Mouse (Mus musculus) MN1 (cell line): ENCODE results near the gene Pde8b.
"Not testable (repeated sequence)": the region's sequence is repeated elsewhere in the genome, so short reads cannot be mapped to it uniquely, and the experiment has no call there.

Source experiments
- DNase-seq: peaks from one replicate; pipeline ENCODE4 v3.0.0-alpha.2; 2016; ENCODE audit warnings: low spot score

Gene Pde8b

GRCm38 (mm10) chr13:95221882-95222568, 28.1 kb downstream of the Pde8b start:
- no peak for DNase-seq

GRCm38 (mm10) chr13:95215661-95216170, 34.4 kb downstream of the Pde8b start:
- not testable (repeated sequence) for DNase-seq

- no peak for DNase-seq
Measured at GRCm38 (mm10) chr13:95212320-95212719, 37.8 kb downstream of the Pde8b start.

- DNase-seq, result not testable (repeated sequence)
Measured at GRCm38 (mm10) chr13:95207301-95207700, 42.8 kb downstream of the Pde8b start.

GRCm38 (mm10) chr13:95202151-95202758, 47.9 kb downstream of the Pde8b start:
- no peak for DNase-seq

- DNase-seq, result no peak
Measured at GRCm38 (mm10) chr13:95200817-95201216, 49.3 kb downstream of the Pde8b start.

- DNase-seq, result no peak
Measured at GRCm38 (mm10) chr13:95200036-95200435, 50.1 kb downstream of the Pde8b start.

- no peak for DNase-seq
Measured at GRCm38 (mm10) chr13:95196106-95196705, 53.9 kb downstream of the Pde8b start.

GRCm38 (mm10) chr13:95191951-95192350, 58.2 kb downstream of the Pde8b start:
- no peak for DNase-seq

- DNase-seq, result no peak
Measured at GRCm38 (mm10) chr13:95189111-95189510, 61.0 kb downstream of the Pde8b start.

- DNase-seq, result no peak
Measured at GRCm38 (mm10) chr13:95187153-95187665, 62.9 kb downstream of the Pde8b start.

- DNase-seq, result no peak
Measured at GRCm38 (mm10) chr13:95186741-95187035, 63.4 kb downstream of the Pde8b start.

GRCm38 (mm10) chr13:95185891-95186740, 64.0 kb downstream of the Pde8b start:
- DNase-seq, result no peak

- DNase-seq, result no peak
Measured at GRCm38 (mm10) chr13:95183686-95184085, 66.5 kb downstream of the Pde8b start.

GRCm38 (mm10) chr13:95180208-95180607, 69.9 kb downstream of the Pde8b start:
- no peak for DNase-seq

- no peak for DNase-seq
Measured at GRCm38 (mm10) chr13:95177326-95177725, 72.8 kb downstream of the Pde8b start.

- DNase-seq, result no peak
Measured at GRCm38 (mm10) chr13:95176399-95176798, 73.7 kb downstream of the Pde8b start.

GRCm38 (mm10) chr13:95174253-95174652, 75.9 kb downstream of the Pde8b start:
- no peak for DNase-seq

GRCm38 (mm10) chr13:95172346-95172745, 77.8 kb downstream of the Pde8b start:
- no peak for DNase-seq

- DNase-seq, result no peak
Measured at GRCm38 (mm10) chr13:95160211-95160610, 89.9 kb downstream of the Pde8b start.

GRCm38 (mm10) chr13:95158986-95159385, 91.2 kb downstream of the Pde8b start:
- no peak for DNase-seq

- DNase-seq, result no peak
Measured at GRCm38 (mm10) chr13:95144746-95145145, 105.4 kb downstream of the Pde8b start.
